Mouse (Mus musculus) R1 (cell line): Measurements from ENCODE around the gene Gsap.
A peak's percentile ranks its signal among the peaks of the same experiment; 100 is the strongest.
"Not testable (repeated sequence)": the region's sequence is repeated elsewhere in the genome, so short reads cannot be mapped to it uniquely, and the experiment has no call there.

Source experiments
- DNase-seq: peaks from one replicate; pipeline ENCODE4 v3.0.0-alpha.2; 2018; ENCODE audit warnings: low read depth, low spot score

Gene Gsap

DNA sequence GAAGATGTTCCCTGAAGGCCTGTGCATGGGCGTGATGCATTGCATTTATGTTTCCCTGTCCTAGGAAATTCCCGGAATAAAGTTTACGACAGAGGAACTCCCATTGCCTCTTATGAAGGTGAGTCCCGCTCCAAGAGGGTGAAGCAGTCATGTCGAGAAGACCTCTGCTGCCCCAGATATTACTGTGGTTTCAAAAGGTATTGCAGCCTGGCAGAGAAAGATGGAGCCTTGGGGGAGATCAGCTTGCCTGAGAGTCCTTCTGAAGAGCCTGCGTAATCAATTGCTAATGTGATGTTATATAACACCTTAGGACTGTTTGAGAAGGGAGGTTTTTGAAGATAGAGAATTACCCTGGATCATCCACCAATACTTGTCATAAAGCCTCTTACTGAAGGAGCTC lies 71.8 kb downstream of the Gsap start:
- DNase-seq: peak; percentile 83

- DNase-seq: no peak
Observed at GRCm38 (mm10) chr5:21260746-21261145, 74.7 kb downstream of the Gsap start.

- no peak for DNase-seq
Observed at GRCm38 (mm10) chr5:21261202-21261844, 75.3 kb downstream of the Gsap start.

DNA sequence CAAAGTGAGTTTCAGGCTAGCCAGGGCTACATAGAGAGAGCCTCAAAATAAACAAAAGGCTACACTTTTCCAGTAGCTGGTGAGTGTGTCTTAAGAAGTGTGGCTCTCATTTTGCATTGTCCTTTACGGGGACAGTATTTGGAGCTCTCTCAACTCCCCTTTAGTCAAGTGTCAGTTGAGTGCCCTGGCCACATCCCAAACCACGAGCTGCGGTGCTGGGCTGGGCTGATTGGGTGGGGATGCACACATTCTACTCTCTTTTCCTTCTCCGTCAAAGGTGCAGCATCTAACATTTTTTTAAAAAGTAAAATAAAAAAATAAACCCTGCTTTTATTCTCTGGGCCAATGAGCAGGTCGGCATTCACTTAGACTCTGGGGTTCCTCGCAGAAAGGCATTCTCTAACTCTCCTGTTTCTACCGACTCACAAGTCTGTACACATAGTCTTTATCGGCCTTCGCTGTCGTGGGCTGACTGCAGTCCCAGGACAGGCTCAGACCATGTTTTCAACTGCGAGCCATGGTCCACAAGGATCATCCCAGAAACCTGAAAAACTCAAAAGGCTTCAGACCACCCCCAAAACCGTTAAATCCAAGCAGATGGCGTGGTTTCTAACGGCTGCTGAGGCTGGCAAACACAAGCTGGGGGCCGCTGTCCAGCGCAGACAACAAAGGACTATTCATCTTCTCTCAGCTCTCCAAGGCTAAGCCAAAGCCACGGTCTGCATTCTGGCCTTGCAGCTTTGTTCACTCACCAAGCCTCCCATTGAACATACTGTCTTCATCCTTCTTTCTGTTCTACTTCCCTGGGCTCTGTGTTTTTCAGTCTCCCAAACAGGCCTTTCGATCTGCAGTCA lies 77.4 kb downstream of the Gsap start:
- DNase-seq: peak; percentile 16

DNA sequence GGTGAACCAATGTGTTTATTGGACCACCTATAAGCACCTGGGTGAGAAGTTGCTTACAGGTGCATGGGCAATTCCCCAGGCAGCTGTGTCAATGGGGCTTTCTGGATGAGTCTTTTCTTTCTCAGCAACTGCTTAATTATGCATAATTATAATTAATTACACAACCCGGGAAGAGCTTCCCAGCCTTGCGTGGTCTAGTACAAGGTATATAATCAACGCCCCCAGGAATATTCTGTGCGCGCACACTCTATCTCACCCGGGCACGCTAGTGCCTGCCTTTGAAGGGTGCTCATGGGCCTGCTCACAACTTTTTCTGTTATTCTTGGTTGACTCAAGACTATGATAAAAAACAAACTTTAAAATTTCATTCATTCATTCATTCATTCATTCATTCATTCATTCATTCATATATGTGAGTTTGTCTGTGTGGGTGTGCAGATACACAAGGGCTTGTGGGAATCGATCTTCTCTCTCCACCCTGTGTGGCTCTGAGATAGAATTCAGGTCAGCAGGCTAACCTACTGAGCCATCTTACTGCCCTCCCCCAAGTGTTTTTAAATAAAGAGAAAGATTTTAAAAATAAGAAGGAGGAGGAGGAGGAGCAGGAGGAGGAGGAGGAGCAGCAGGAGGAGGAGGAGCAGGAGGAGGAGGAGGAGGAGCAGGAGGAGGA lies 78.4 kb downstream of the Gsap start:
- no peak for DNase-seq

DNA sequence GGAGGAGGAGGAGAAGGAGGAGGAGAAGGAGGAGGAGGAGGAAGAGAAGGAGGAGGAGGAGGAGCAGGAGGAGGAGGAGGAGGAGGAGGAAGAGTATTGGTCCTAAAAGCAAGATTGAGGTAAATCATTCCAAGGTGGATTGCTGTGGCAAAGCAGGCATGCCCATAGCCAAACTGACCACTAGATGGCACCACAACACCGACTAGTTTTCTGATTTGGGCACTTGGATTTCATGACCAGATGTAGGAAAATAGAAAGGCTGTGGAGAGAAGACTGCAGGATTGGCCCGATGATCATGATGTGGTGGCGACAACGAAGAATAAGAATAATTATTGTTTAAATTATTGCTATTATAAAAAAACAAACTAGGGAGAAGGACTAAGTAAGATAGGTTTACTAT lies 79.0 kb downstream of the Gsap start:
- DNase-seq: peak; percentile 69

- DNase-seq: peak; percentile 37
Observed at GRCm38 (mm10) chr5:21267090-21267489, 81.0 kb downstream of the Gsap start.

DNA sequence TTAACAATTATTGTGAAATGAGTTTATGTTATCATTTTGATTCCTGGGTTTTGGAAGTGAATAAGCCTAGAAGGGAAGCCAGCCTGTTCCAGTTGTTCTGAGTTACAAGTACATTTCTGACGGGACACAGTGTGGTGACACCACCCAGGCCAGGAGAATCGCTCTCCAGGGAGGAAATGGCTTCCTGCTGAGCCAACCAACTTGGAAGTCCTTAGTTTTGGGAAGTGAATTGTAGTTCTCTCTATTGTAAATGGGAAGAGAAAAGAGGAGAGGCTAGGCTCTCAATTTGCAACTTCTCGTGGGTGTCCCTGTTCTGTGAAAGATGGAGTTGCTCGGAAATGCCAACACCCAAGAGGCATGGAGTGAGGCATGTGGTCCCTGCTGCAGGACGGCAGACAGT lies 83.4 kb downstream of the Gsap start:
- DNase-seq: peak; percentile 11

DNA sequence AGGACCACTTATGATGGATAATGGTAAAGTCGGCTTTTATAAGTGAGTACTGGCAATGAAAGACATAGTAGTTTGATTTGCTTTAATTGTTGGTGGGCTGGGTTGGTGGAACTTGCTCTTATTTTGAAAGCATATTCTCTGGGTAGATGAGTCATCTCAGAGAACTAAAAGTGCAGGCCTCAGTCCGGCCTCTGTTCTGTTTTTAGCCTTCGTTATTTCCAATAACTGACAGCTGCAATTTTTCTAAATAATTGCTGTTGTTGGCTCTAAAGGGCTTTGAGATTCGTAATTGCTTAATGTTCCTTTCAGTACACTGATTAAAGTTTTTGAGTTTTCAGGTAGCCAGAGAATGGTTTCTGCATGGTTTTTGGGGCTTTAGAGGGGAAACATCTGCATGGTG lies 84.7 kb downstream of the Gsap start:
- no peak for DNase-seq

GRCm38 (mm10) chr5:21271386-21272354 lies 85.6 kb downstream of the Gsap start:
- DNase-seq: no peak

DNA sequence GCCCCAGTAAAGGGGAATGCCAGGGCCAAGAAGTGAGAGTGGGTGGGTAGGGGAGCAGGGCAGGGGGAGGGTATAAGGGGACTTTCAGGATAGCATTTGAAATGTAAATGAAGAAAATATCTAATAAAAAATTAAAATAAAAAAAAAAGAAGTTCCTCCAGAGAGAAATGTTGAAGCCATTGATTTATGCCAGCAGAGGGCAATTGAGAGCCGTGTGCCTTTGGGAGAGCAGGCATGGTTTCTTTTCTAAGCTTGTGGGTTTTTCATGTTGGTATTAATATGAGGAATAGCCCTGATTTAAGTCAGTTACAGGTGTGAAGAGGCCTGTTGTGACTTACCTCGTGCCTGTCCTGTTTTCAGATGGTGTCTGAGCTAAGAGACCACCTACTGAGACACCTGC lies 91.6 kb downstream of the Gsap start:
- DNase-seq: not testable (repeated sequence)

GRCm38 (mm10) chr5:21283356-21284062 lies 97.5 kb downstream of the Gsap start:
- no peak for DNase-seq

DNA sequence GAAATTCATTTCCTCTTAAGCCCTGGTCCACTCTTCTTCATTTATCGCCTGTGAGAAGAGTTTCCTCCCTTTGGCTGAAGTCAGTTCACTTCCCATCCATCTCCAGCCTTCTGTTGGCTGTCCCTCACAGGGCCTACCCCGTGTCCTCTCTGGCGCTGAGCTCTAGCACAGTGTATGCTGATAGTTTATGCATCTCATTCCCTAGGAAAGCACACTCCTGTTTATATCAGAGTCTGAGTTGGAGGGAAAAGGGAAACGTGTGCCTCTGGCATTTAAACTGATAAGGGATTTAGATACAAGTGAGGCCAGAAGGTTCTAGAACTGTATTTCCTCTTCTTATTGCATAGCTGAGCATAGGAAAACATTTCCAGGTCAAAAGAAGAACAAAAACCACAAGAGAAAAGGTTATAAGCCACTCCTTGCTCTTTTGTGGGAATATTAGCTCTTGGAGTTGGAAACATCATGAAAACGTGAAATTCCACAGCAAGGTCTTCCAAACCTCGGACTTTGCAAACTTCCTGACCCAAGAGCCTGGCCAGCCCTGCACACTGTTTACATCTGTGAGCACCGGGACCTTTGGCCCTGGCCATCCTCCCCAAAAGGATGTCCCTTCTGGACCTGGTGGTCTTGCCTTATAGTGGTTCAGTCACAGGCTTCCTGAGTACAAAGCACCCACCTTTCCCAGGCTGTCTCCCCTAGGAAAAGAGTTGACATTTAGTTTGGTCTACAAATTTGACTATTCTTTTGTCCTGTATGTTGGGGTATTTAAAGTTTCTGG lies 102.8 kb downstream of the Gsap start:
- DNase-seq: no peak

DNA sequence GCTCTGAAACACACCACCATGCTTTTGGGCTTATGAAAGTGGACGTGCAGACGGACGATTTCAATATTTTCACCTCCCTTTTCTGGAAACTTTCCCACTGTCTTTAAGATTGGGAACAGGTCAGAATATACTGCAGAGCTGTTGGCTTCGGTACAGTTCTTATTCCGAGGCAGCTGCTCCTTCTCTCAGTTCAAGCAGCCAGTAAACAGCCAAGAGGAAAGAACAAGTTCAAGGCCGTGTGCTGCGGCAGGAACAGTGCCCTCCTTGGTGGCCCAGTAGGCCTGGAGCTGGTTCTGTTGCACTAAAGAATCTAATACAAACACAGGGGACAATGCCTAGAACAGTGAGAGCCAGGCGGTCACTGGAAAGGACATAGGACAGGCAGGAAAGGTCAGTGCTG lies 104.5 kb downstream of the Gsap start:
- DNase-seq: no peak

- no peak for DNase-seq
Observed at GRCm38 (mm10) chr5:21295683-21296082, 109.6 kb downstream of the Gsap start.

GRCm38 (mm10) chr5:21299076-21299755 lies 113.2 kb downstream of the Gsap start:
- peak; percentile 9 for DNase-seq

- DNase-seq: no peak
Observed at GRCm38 (mm10) chr5:21300058-21300457, 114.0 kb downstream of the Gsap start.

GRCm38 (mm10) chr5:21301011-21301410 lies 115.0 kb downstream of the Gsap start:
- no peak for DNase-seq

DNA sequence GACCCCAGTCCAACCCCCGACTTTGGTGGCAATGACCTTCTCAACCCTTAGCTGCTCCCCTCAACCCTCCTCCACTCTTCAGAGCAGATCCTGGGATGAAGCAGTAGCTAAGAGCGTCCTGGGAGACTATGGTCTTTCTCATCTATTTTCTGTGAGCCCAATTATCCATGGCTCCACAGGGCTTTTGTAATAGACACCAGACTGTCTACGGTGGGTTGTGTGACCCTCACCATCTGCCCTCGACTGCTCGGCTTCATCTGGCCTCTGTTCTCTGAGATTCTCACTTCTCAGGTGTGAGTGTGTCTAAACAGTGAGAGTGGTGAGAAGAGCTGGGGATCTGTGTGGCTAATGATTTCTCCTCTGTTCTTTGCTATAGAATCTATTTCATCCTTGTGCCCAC lies 121.1 kb downstream of the Gsap start:
- DNase-seq: no peak
